Mouse (Mus musculus): Measurements from ENCODE around the gene Hoxc6.

GRCm38 (mm10) chr15:103010847-103011555 is 12.9 kb downstream of the Hoxc6 start:
- TF ChIP-seq ZC3H11A (IDR thresholded peaks at IDR 0.05; ENCODE audit: borderline replicate concordance, low read depth, low read length): no peak
- TF ChIP-seq CHD2 (IDR thresholded peaks at IDR 0.05; ENCODE audit: low read depth, low read length): no peak
- TF ChIP-seq HCFC1 (IDR thresholded peaks at IDR 0.05; ENCODE audit: borderline replicate concordance, insufficient read depth, low read length): no peak

All from ES-E14 (cell line).